Mouse (Mus musculus) heart, adult 2 months (tissue): ENCODE results near the gene Hoxd11.

Experiments used
- CTCF ChIP-seq: fragments of 200-600 bp; IDR thresholded peaks from 2 replicates; pipeline ENCODE4 v1.8.1; 2022; ENCODE audit warnings: antibody characterized with exemption, mild to moderate bottlenecking, moderate library complexity
- EP300 ChIP-seq: fragments of 200-500 bp; IDR thresholded peaks from 2 replicates; pipeline ENCODE4 v1.6.1; 2011; ENCODE audit warnings: low read depth, low read length, control low read depth; ENCODE audit not compliant: insufficient read depth
- POLR2A ChIP-seq: fragments of 200-500 bp; IDR thresholded peaks from 2 replicates; pipeline ENCODE4 v1.6.1; 2011; ENCODE audit warnings: mild to moderate bottlenecking, low read depth, low read length, control low read depth; ENCODE audit not compliant: insufficient read depth

DNA sequence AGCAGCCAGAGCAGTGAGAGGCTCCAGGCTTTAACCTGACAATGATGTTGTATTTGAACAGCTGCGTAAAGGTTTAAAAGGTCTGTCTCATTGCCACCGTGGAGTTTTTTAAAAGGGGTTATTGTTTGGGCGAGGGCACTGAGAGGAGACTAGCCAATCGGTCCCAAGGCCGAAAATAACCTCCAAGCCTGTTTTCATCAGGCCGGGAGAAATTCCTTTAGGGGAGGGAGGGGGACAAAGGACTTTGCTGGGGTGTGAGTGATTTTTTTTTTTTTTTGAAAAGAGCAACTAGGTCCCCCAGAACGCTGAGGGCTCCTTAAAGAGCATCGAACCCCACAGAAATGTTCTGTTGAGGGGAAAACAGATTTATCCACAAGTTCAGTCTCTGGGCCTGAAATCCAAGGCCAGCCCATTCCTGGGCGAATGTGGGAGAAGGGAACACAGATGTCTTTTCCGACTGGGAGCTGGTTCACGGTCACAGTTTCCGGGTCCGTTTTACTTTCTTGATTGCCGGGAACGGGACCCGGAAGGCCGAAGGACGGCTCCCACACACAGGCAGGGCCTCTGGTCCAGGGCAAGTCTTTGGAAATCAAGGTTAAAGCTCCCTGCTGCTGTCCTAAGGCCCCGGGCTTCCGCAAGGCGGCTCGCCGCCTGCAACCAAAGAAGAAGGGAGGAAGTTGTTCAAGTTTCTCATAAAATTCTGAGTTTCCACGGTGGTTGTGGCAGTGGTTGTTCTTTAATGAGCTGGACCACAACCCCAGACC lies 10.4 kb downstream of the Hoxd11 start:
- TF ChIP-seq POLR2A (no peak), CTCF (no peak), EP300 (no peak)
